Mouse (Mus musculus) kidney, postnatal 10 days (tissue): ENCODE results near the gene Gm5751.
"Not testable (repeated sequence)": the region's sequence is repeated elsewhere in the genome, so short reads cannot be mapped to it uniquely, and the experiment has no call there.

Experiments
- DNase-seq: peaks from one replicate; pipeline ENCODE4 v3.0.0; 2021; ENCODE audit warnings: mixed read lengths

Gene Gm5751

GRCm38 (mm10) chrX:8873953-8874352 is at the start of gene Gm5751:
TSS of gene Gm5751 (plus strand) at chrX:8874253.
- DNase-seq, result not testable (repeated sequence)

GRCm38 (mm10) chrX:8832043-8832442 is 42.0 kb upstream of the Gm5751 start:
- peak; percentile 69 for DNase-seq

DNA sequence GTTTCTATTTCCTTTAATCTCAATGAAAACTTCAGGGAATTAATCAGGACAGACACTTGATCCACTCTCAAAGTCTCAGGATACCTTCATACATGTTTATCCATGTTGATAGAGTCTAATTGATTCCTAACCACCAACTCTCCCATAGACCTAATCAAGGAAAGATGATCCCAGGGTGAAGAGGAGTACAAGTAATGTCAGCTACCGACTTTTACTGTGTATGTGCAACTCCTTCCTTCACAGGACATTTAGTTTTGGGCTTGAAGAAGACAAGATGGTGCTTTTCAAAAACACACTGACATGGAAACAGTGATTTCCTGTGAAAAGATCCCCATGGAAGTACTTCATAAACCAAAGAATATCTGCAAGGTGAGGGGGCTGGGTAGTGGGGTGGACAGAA is 30.4 kb upstream of the Gm5751 start, which contains the start of gene Gm6592:
Gene Gm6592 (plus strand): TSS at position 301 of the 400 bp plus-strand sequence.
- no peak for DNase-seq

- DNase-seq, result no peak
These were observed 21.6 kb upstream of the Gm5751 start for GRCm38 (mm10) chrX:8852486-8852885.

GRCm38 (mm10) chrX:8864331-8864730 is 9.7 kb upstream of the Gm5751 start:
- peak; percentile 86 for DNase-seq

- no peak for DNase-seq
These were observed 10.3 kb downstream of the Gm5751 start for GRCm38 (mm10) chrX:8884336-8884735.

GRCm38 (mm10) chrX:8891975-8892342 is 17.9 kb downstream of the Gm5751 start:
- no peak for DNase-seq

- peak; percentile 83 for DNase-seq
These were observed 18.5 kb downstream of the Gm5751 start, which contains the start of gene B630019K06Rik for GRCm38 (mm10) chrX:8892343-8893155. TSS of gene B630019K06Rik (plus strand) at chrX:8892382.

GRCm38 (mm10) chrX:8893182-8893651 is 19.2 kb downstream of the Gm5751 start:
- DNase-seq, result no peak

- DNase-seq, result no peak
These were observed 26.8 kb downstream of the Gm5751 start for GRCm38 (mm10) chrX:8900823-8901222.

DNA sequence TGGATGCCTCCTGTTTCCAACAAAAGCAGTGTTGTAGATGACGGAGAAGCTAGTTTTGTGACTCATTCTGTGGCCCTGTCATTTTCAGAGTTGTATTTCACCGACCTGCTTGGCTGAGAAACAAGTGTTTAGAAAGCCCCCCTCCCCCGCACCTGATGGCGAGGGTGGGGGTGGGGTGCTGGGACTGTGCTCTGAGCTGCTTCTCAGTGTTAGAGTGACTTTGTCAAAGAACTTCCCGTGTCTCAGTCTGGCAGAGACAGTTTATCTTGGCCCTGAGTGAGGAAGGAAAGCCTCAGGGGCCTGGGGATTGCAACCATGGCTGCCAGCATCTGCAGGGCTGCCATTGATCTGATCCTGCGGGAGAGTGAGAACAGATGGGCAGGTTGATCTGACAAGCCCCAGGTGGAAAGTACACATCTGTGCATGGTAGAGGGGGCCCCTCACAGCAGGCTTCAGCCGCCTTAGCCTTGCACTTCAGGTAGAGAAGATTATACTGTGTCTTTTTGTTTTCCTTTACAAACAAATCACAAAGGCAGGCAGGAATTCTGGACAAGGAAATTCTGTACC is 27.9 kb downstream of the Gm5751 start:
- no peak for DNase-seq

GRCm38 (mm10) chrX:8921080-8921479 is 47.0 kb downstream of the Gm5751 start:
- DNase-seq, result no peak

DNA sequence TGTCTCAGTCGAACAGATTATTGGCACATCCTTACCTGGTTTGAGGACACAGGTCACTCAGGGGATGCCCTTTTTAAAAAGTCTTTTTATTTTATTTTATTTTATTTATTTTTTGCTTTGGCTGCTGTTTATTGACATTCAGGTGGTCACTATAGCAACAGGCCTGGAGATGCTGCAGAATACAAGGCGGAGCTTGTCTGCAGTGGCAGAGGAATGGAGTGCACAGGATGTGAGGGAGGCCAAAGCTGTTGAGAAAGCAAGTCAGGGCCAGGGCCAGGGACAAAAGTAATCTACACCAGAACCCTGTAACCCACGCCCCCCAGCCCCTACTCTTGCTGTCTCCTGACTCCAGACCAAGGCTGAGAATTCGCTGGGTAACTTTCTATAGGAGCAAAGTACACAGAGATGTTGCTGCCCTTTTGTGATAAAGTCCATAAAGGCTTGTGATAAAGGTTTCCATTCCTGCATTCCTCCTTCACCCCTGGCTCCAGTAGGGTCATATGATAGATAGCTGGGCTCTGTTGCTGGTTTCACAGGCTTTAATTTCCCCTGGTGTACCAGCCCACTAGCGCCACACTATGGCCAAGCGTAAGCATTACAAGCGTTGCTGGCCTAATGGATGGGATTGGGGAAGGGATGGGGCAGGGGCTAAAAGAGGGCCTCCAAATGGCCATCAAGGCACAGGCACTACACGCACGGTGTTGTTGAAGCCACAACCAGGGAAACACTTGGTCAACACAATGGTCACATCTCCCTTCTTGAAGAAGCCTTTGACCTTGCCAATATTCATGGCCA is 48.0 kb downstream of the Gm5751 start:
- DNase-seq, result peak; percentile 8

GRCm38 (mm10) chrX:8927308-8927707 is 53.3 kb downstream of the Gm5751 start:
- DNase-seq, result no peak
